In the genomic region with DNA sequence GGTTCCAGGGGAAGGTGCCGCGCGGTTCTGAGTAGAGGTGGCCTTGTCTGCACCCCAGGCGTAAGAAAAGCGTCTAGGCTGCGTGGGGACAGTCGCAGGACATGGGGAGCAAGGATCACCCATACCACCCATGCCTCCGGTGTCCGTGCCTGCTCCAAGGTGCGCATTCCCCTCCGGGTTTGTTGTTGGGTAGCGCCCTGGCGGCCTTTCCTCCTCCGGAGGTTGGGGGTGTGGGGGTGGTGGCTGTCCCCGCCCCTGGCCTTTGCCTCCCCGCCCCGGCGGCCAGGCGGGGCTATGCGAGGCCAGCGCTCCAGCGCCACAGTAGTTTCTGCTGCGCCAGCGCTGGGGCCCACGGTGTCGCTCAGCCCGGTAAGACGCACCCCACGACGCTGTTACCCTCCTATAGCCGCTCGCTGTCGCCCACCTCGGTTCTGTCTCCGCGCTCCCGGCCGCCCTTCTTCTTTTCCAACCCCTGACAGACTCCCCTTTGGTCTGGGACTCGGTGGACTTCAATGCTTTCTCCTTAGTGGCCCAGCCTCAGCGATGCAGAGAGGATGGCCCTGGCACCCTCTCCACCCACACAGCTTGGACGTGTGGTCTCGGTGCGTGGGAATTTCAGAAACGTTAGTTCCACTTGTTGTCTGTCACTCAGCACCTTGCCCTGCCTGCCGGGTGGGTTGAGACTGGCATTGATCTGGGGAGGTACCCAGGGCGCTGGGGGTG, we compare ENCODE assay signal across 7 mouse cellular contexts. TPM values are rescaled to one million over a fixed set of nuclear protein-coding genes. Genes with fewer than 3 reads are reported as not detected.
DNase-seq lines count a peak whose midpoint lies in the region; ATAC-seq lines count a peak whose summit lies in the region.

Gene Sqor, plus strand, starts transcription at position 167 of the 723 bp plus-strand sequence.

- ATAC-seq in intestine, embryonic 14.5 days (replicated peaks; ENCODE audit: low FRiP score, low TSS enrichment, low read depth), result peak; percentile 83
- peak; percentile 85 for ATAC-seq in limb, embryonic 12.5 days (ENCODE audit: insufficient number of reproducible peaks, insufficient read depth, low FRiP score, low TSS enrichment, low read depth)
- peak; percentile 66 for ATAC-seq in midbrain, embryonic 12.5 days (ENCODE audit: low FRiP score, low read depth)

- peak within 1 kb of the TSS; percentile 76 for H3K4me2 ChIP-seq in intestine, embryonic 14.5 days (ENCODE audit: low read length)
- peak within 1 kb of the TSS; percentile 92 for H3K4me2 ChIP-seq in limb, embryonic 12.5 days
- peak within 1 kb of the TSS; percentile 90 for H3K4me2 ChIP-seq in midbrain, embryonic 12.5 days (replicated peaks)

- no peaks in the 10 kb centered on the region for H3K4me1 ChIP-seq in intestine, embryonic 14.5 days (replicated peaks; ENCODE audit: control insufficient read depth, insufficient read depth, low read length)
- H3K4me1 ChIP-seq in limb, embryonic 12.5 days (replicated peaks), result no peaks in the 10 kb centered on the region
- H3K4me1 ChIP-seq in midbrain, embryonic 12.5 days, result peaks cover 7% of the 10 kb centered on the region; the same call in 1 of the 2 replicates

- no peak within 1 kb of the TSS for H3K27ac ChIP-seq in intestine, embryonic 14.5 days (ENCODE audit: low read depth)
- no peak within 1 kb of the TSS for H3K27ac ChIP-seq in limb, embryonic 12.5 days
- H3K27ac ChIP-seq in midbrain, embryonic 12.5 days (replicated peaks), result no peak within 1 kb of the TSS

- peaks cover 15% of the 10 kb centered on the region; the same call in 1 of the 2 replicates for H3K27me3 ChIP-seq in intestine, embryonic 14.5 days (replicated peaks; ENCODE audit: control insufficient read depth, insufficient read depth, low read length)
- peaks cover 39% of the 10 kb centered on the region for H3K27me3 ChIP-seq in limb, embryonic 12.5 days
- H3K27me3 ChIP-seq in midbrain, embryonic 12.5 days, result peaks cover 40% of the 10 kb centered on the region

- H3K9ac ChIP-seq in intestine, embryonic 14.5 days (ENCODE audit: low read length), result peak within 1 kb of the TSS; percentile 39
- peak within 1 kb of the TSS; percentile 65 for H3K9ac ChIP-seq in limb, embryonic 12.5 days (replicated peaks)
- peak within 1 kb of the TSS; percentile 45 for H3K9ac ChIP-seq in midbrain, embryonic 12.5 days (replicated peaks)

- DNase-seq in adrenal gland, adult 2 months, result peak; percentile 93
- peak; percentile 45 for DNase-seq in embryo, embryonic 10.5 days (ENCODE audit: low spot score)
- peak; percentile 44 to 66 for DNase-seq in gastrocnemius, postnatal 4 days (ENCODE audit: low spot score in 2 of 2)
- peak; percentile 71 for DNase-seq in intestine, embryonic 14.5 days (ENCODE audit: low spot score)
- peak; percentile 19 for DNase-seq in spleen, adult 12 weeks (ENCODE audit: low spot score)

- no peaks in the 10 kb centered on the region for H3K9me3 ChIP-seq in intestine, embryonic 14.5 days (ENCODE audit: control insufficient read depth, low read length)
- H3K9me3 ChIP-seq in limb, embryonic 12.5 days, result no peaks in the 10 kb centered on the region
- no peaks in the 10 kb centered on the region for H3K9me3 ChIP-seq in midbrain, embryonic 12.5 days

- peak within 1 kb of the TSS; percentile 39 for H3K4me3 ChIP-seq in intestine, embryonic 14.5 days (ENCODE audit: low read depth, low read length)
- peak within 1 kb of the TSS; percentile 52 for H3K4me3 ChIP-seq in limb, embryonic 12.5 days (replicated peaks)
- peak within 1 kb of the TSS; percentile 47 for H3K4me3 ChIP-seq in midbrain, embryonic 12.5 days

- under 1% methylated on average over 45 of the region's 46 CpGs for WGBS in intestine, embryonic 14.5 days
- WGBS in limb, embryonic 12.5 days, result 1% methylated on average over 46 of the region's 46 CpGs
- 1% methylated on average over 46 of the region's 46 CpGs for WGBS in midbrain, embryonic 12.5 days

- H3K36me3 ChIP-seq in intestine, embryonic 14.5 days (ENCODE audit: control insufficient read depth, insufficient read depth, low read length), result no peaks in the 10 kb centered on the region
- no peaks in the 10 kb centered on the region for H3K36me3 ChIP-seq in limb, embryonic 12.5 days
- H3K36me3 ChIP-seq in midbrain, embryonic 12.5 days, result no peaks in the 10 kb centered on the region

RNA-seq across cellular contexts. Expression of gene Sqor, which starts in this region (rescaled TPM):
- total RNA-seq in adrenal gland, adult 2 months (2021), result 10 to 100 TPM; 80.0 to 89.7 TPM
- 48.4 and 55.7 TPM in 2 replicates for polyA plus RNA-seq in adrenal gland, adult 2 months (2012; rRNA removed)
- 10 to 100 TPM; 10.4 to 11.4 TPM for total RNA-seq in gastrocnemius, postnatal 4 days (2021)
- 13.9 and 17.7 TPM in 2 replicates for polyA plus RNA-seq in intestine, embryonic 14.5 days (2014; fragmentation: Nextera tagmentation; extraction: Ambion mirVana)
- 3.2 and 3.4 TPM in 2 replicates for polyA plus RNA-seq in limb, embryonic 12.5 days (2016; fragmentation: Nextera tagmentation; extraction: Ambion mirVana)
- polyA plus RNA-seq in midbrain, embryonic 12.5 days (2016; fragmentation: Nextera tagmentation; extraction: Ambion mirVana), result 3.4 and 3.6 TPM in 2 replicates

Comparison
In these comparisons a context has a peak if more than half of its experiments do, and no peak if none do; other contexts are left out.
1. RNA of gene Sqor (total RNA-seq): 80.0 to 89.7 TPM in adrenal gland, adult 2 months; 10.4 to 11.4 TPM in gastrocnemius, postnatal 4 days; every median in the first group is over 4 times any median in the second.
2. DNase-seq: peak in every context shown above with its lines; median percentile 93 in adrenal gland, adult 2 months; 71 in intestine, embryonic 14.5 days; 55 in gastrocnemius, postnatal 4 days; 45 in embryo, embryonic 10.5 days; 19 in spleen, adult 12 weeks.
3. Peak in every context shown above with its lines, with median percentiles within 50 percentile points of each other: ATAC-seq, H3K4me2 ChIP-seq, H3K4me3 ChIP-seq and H3K9ac ChIP-seq.